Mouse (Mus musculus) limb, embryonic 14.5 days (tissue): Measurements from ENCODE around the gene Kdm2b. TPM values are rescaled to one million over a fixed set of nuclear protein-coding genes. Genes with fewer than 3 reads are reported as not detected.
A peak's percentile ranks its signal among the peaks of the same experiment; 100 is the strongest.

Experiments
- ATAC-seq: fragments of 200-750 bp; cut with Nextera tagmentation; 2 replicates; pipeline ENCODE4 v1.8.0; 2017; ENCODE audit warnings: low read depth, moderate number of reproducible peaks, moderate TSS enrichment; ENCODE audit not compliant: low FRiP score
- DNase-seq: peaks from one replicate; pipeline ENCODE4 v3.0.0-alpha.2; 2015; ENCODE audit warnings: low spot score
- H3K27ac ChIP-seq: fragments of 300-500 bp; sonication (generic); replicated peaks from 2 replicates; pipeline ENCODE4 v1.5.1; 2014; ENCODE audit warnings: low read depth, mild to moderate bottlenecking, low read length, moderate library complexity, mixed read lengths
- H3K27me3 ChIP-seq: fragments of 300-500 bp; sonication (generic); 2 replicates; pipeline ENCODE4 v1.6.1; 2014; ENCODE audit warnings: low read length, mixed read lengths; ENCODE audit not compliant: control insufficient read depth, insufficient read depth
- H3K36me3 ChIP-seq: fragments of 300-500 bp; sonication (generic); 2 replicates; pipeline ENCODE4 v1.6.1; 2014; ENCODE audit warnings: mild to moderate bottlenecking, low read length, moderate library complexity, mixed read lengths; ENCODE audit not compliant: control insufficient read depth, insufficient read depth
- H3K4me1 ChIP-seq: fragments of 300-500 bp; sonication (generic); 2 replicates; pipeline ENCODE4 v1.6.1; 2014; ENCODE audit warnings: antibody characterized with exemption, low read length, mixed read lengths; ENCODE audit not compliant: control insufficient read depth, insufficient read depth
- H3K4me2 ChIP-seq: fragments of 300-500 bp; sonication (generic); replicated peaks from 2 replicates; pipeline ENCODE4 v1.6.1; 2014; ENCODE audit warnings: low read depth, mild to moderate bottlenecking, low read length, moderate library complexity; ENCODE audit not compliant: severe bottlenecking
- H3K4me3 ChIP-seq: fragments of 300-500 bp; sonication (generic); replicated peaks from 2 replicates; pipeline ENCODE4 v1.5.1; 2014; ENCODE audit warnings: low read length
- H3K9ac ChIP-seq: fragments of 300-500 bp; sonication (generic); 2 replicates; pipeline ENCODE4 v1.6.1; 2014; ENCODE audit warnings: mild to moderate bottlenecking, low read depth, low read length, moderate library complexity; ENCODE audit not compliant: severe bottlenecking
- H3K9me3 ChIP-seq: fragments of 300-500 bp; sonication (generic); 2 replicates; pipeline ENCODE4 v1.6.1; 2016; ENCODE audit warnings: low read length; ENCODE audit not compliant: control insufficient read depth
- POLR2A ChIP-seq: fragments of 200-500 bp; IDR thresholded peaks from 2 replicates; pipeline ENCODE4 v1.8.0; 2012; ENCODE audit warnings: inconsistent platforms, mild to moderate bottlenecking, moderate library complexity, borderline replicate concordance; ENCODE audit not compliant: insufficient read depth, insufficient read length; ENCODE audit errors: extremely low read depth
- WGBS: fragments of 180-500 bp; shearing (Covaris S2); extraction: QIAGEN DNeasy Blood & Tissue Kit; methylation state at CpG from one replicate; pipeline ENCODE4 v1.1.7; 2014; 5-methylcytosine and 5-hydroxymethylcytosine counted together
- polyA plus RNA-seq, 2 experiments: library from polyadenylated mRNA; depleted of rRNA in 1 of 2; stranded (reverse) in 1 of 2; unstranded in 1 of 2; fragments of >200 nt; fragmentation: Nextera tagmentation in 1 of 2; extraction: Ambion mirVana in 1 of 2; gene quantifications; 2 replicates each; pipeline versions ENCODE4 v1.2.1 to v1.2.3; 2012 to 2014

Gene Kdm2b
- polyA plus RNA-seq, 2 experiments, result 37.0 to 40.9 TPM

GRCm38 (mm10) chr5:123019336-123020016 is 29.9 kb upstream of the Kdm2b start:
- no peak for TF ChIP-seq POLR2A
- no peaks in the 10 kb centered on the region for H3K9me3 ChIP-seq
- peak overlapping the region; percentile 28; the same call in 1 of the 2 replicates for H3K9ac ChIP-seq
- peak overlapping the region; percentile 1; the same call in 1 of the 2 replicates for H3K4me2 ChIP-seq
- peaks cover 32% of the 10 kb centered on the region for H3K4me1 ChIP-seq
- H3K27ac ChIP-seq, result peak overlapping the region; percentile 67
- no peaks in the 10 kb centered on the region for H3K36me3 ChIP-seq
- H3K27me3 ChIP-seq, result no peaks in the 10 kb centered on the region
- DNase-seq, result no peak
- H3K4me3 ChIP-seq, result no peak overlapping the region
- WGBS, result 42% methylated on average over 10 of the region's 10 CpGs
- ATAC-seq, result no peak

- H3K27ac ChIP-seq, result no peak overlapping the region
- no peak overlapping the region for H3K9ac ChIP-seq
- DNase-seq, result no peak
- no peak overlapping the region for H3K4me2 ChIP-seq
- WGBS, result 83% methylated on average over 4 of the region's 4 CpGs
- no peak overlapping the region for H3K4me3 ChIP-seq
- H3K9me3 ChIP-seq, result no peaks in the 10 kb centered on the region
- H3K36me3 ChIP-seq, result no peaks in the 10 kb centered on the region
- TF ChIP-seq POLR2A, result no peak
- ATAC-seq, result no peak
- H3K27me3 ChIP-seq, result no peaks in the 10 kb centered on the region
- peaks cover 30% of the 10 kb centered on the region for H3K4me1 ChIP-seq
These were observed 27.9 kb upstream of the Kdm2b start for GRCm38 (mm10) chr5:123017504-123017903.

- Histone ChIP-seq H3K4me3 (peak overlapping the region; percentile 57), H3K27me3 (no peaks in the 10 kb centered on the region), H3K9ac (peak overlapping the region; percentile 70), H3K36me3 (no peaks in the 10 kb centered on the region), H3K9me3 (no peaks in the 10 kb centered on the region), H3K4me1 (peaks cover 30% of the 10 kb centered on the region), H3K4me2 (peak overlapping the region; percentile 76), H3K27ac (peak overlapping the region; percentile 83; the same call in 1 of the 2 replicates)
- WGBS, result 10% methylated on average over 8 of the region's 8 CpGs
- DNase-seq (no peak), ATAC-seq (no peak)
- no peak for TF ChIP-seq POLR2A
These were observed 26.3 kb upstream of the Kdm2b start for GRCm38 (mm10) chr5:123015915-123016314.

GRCm38 (mm10) chr5:123014753-123015701 is 25.4 kb upstream of the Kdm2b start, which contains the start of gene Orai1:
TSS of gene Orai1 (plus strand) at chr5:123015074.
- Histone ChIP-seq H3K27ac (peak within 1 kb of the TSS; percentile 83), H3K9me3 (no peaks in the 10 kb centered on the region), H3K4me3 (peak within 1 kb of the TSS; percentile 57), H3K27me3 (no peaks in the 10 kb centered on the region), H3K4me2 (peak within 1 kb of the TSS; percentile 76), H3K9ac (peak within 1 kb of the TSS; percentile 70), H3K36me3 (no peaks in the 10 kb centered on the region), H3K4me1 (peaks cover 30% of the 10 kb centered on the region)
- TF ChIP-seq POLR2A, result peak; percentile 72; the same call in 1 of the 2 replicates
- 1% methylated on average over 55 of the region's 106 CpGs for WGBS
- peak; percentile 92 for DNase-seq
- ATAC-seq, result peak; percentile 96

GRCm38 (mm10) chr5:123013599-123014315 is 24.1 kb upstream of the Kdm2b start:
- DNase-seq (peak; percentile 75), ATAC-seq (no peak)
- Histone ChIP-seq H3K9me3 (no peaks in the 10 kb centered on the region), H3K9ac (no peak overlapping the region), H3K36me3 (no peaks in the 10 kb centered on the region), H3K27me3 (no peaks in the 10 kb centered on the region), H3K4me2 (no peak overlapping the region), H3K4me1 (peaks cover 24% of the 10 kb centered on the region), H3K27ac (no peak overlapping the region), H3K4me3 (no peak overlapping the region)
- 50% methylated on average over 9 of the region's 9 CpGs for WGBS
- no peak for TF ChIP-seq POLR2A
